Mouse (Mus musculus): ENCODE measurements around the gene Tmem121. TPM values are rescaled to one million over a fixed set of nuclear protein-coding genes. Genes with fewer than 3 reads are reported as not detected.
A peak's percentile ranks its signal among the peaks of the same experiment; 100 is the strongest.

Tmem121 gene
- total RNA-seq, 1 experiment, result 12.5 TPM

DNA sequence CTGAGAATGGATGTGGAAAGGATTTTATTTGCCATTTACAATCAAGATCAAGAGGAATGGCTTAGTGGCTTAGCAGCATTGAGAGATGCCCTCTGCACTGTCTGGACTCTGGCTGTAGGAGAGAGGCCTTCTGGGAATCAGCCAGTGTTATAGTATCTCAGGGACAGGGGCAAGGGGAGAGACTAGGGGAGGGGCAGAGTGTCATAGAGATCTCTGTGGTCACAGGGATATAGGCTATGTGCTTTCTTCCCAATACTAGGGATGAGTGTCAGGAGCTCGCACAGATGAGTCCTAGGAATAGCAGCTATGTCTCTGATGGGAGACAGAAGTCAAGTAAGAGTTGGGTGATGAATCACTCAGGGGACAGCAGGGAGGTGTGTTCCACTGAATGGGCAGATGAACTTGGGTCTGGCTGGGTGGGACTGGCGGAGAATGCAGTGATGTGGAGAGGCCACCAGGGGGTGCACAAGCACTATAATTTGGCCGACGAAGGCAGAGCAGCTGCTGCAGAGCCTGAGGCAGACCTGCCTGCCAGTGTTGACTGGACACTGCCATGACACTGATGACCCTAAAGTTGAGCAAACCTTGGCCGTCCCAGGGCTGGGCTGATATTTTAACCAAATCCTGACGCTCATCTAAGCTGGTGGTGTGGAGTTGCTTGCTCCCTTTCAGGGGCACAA is 30.1 kb downstream of the Tmem121 start:
- no peak overlapping the region for H3K4me3 ChIP-seq (ENCODE audit: insufficient read depth in 1 of 2, low read depth in 1 of 2, low read length in 2 of 2, poor library complexity in 1 of 2, severe bottlenecking in 1 of 2)
- H3K4me1 ChIP-seq (ENCODE audit: control insufficient read depth in 2 of 2, insufficient read depth in 2 of 2, low read length in 2 of 2, poor library complexity in 1 of 2), result peaks cover 0 to 5% of the 10 kb centered on the region in 2 experiments; a peak in 1 of 4 replicates
- no peak for DNase-seq (ENCODE audit: low read depth, low spot score)
- TF ChIP-seq ZC3H11A (IDR thresholded peaks at IDR 0.05; ENCODE audit: borderline replicate concordance, low read depth, low read length) (no peak), MAFK (IDR thresholded peaks at IDR 0.05; ENCODE audit: insufficient read depth, low read depth, low read length) (no peak), ZNF384 (IDR thresholded peaks at IDR 0.05; ENCODE audit: low read depth, low read length) (no peak), HCFC1 (IDR thresholded peaks at IDR 0.05; ENCODE audit: borderline replicate concordance, insufficient read depth, low read length) (no peak), CHD2 (IDR thresholded peaks at IDR 0.05; ENCODE audit: low read depth, low read length) (no peak)
- in situ Hi-C loops (cut with MboI; ENCODE audit: low sequenced_read_pairs in 2 of 2, unreplicated experiment in 2 of 2), result no loop called here
- H3K9me3 ChIP-seq (ENCODE audit: control insufficient read depth, insufficient read depth, low read depth, low read length), result no peaks in the 10 kb centered on the region
- no peak overlapping the region for H3K27ac ChIP-seq (ENCODE audit: insufficient read depth, low read depth, low read length, poor library complexity, severe bottlenecking)
- no peak overlapping the region for H3K9ac ChIP-seq (ENCODE audit: insufficient read depth, low read depth, low read length, poor library complexity, severe bottlenecking)
- H3K36me3 ChIP-seq (ENCODE audit: control insufficient read depth, insufficient read depth, low read length, poor library complexity, severe bottlenecking), result no peaks in the 10 kb centered on the region

DNA sequence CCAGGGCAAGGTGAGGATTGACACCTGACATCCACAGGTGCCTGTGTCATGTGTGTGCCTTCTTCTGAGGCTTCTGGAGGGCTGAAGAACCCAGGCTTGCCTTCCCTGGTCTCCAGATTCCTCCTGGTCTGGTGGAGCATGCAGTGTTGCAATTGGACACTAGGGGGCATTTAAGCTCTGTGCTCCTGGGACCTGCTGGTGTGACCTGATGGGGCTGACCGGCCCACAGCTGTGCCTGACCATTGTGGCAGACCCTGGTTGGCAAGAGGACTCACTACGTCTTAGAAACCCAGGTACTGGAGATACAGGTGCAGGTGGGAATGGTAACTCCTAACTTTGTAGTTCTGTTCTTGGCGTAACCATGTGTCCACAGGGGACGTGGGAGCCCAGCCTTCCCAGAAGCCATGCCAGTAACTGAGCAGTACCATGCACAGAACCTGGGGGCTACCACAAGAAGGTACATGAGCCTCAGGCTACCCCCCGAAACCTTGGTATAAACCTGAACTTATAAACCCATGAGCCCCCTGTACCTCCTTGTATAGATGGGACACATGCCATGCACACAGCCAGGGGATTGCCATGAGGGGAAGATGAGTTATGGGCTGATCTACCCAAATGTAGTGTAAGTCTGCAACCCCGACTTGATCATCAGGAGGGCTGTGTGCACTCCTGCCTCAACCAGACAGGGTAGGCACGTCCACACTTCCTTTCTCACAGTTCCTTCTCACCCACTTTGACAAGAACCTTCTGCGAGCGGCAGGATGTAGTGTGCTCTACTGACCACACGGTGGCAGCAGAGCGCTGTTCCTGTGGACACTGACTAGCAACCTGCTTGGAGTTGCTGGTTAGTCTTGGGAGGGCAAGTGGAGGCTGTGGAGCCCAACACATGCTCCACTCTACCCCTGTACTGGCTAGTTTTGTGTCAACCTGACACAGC is 31.8 kb downstream of the Tmem121 start:
- no peaks in the 10 kb centered on the region for H3K9me3 ChIP-seq (ENCODE audit: control insufficient read depth, insufficient read depth, low read depth, low read length)
- TF ChIP-seq ZC3H11A (IDR thresholded peaks at IDR 0.05; ENCODE audit: borderline replicate concordance, low read depth, low read length) (no peak; the same call in 1 of the 2 replicates), ZNF384 (IDR thresholded peaks at IDR 0.05; ENCODE audit: low read depth, low read length) (no peak), CHD2 (IDR thresholded peaks at IDR 0.05; ENCODE audit: low read depth, low read length) (no peak), MAFK (IDR thresholded peaks at IDR 0.05; ENCODE audit: insufficient read depth, low read depth, low read length) (no peak), HCFC1 (IDR thresholded peaks at IDR 0.05; ENCODE audit: borderline replicate concordance, insufficient read depth, low read length) (no peak)
- H3K4me1 ChIP-seq (ENCODE audit: control insufficient read depth in 2 of 2, insufficient read depth in 2 of 2, low read length in 2 of 2, poor library complexity in 1 of 2), result peaks cover 0 to 5% of the 10 kb centered on the region in 2 experiments; a peak in 1 of 4 replicates
- peak; percentile 76 for DNase-seq (ENCODE audit: low read depth, low spot score)
- H3K4me3 ChIP-seq (ENCODE audit: insufficient read depth in 1 of 2, low read depth in 1 of 2, low read length in 2 of 2, poor library complexity in 1 of 2, severe bottlenecking in 1 of 2), result no peak overlapping the region
- no peaks in the 10 kb centered on the region for H3K36me3 ChIP-seq (ENCODE audit: control insufficient read depth, insufficient read depth, low read length, poor library complexity, severe bottlenecking)
- in situ Hi-C loops (cut with MboI; ENCODE audit: low sequenced_read_pairs in 2 of 2, unreplicated experiment in 2 of 2), result no loop called here
- no peak overlapping the region for H3K27ac ChIP-seq (ENCODE audit: insufficient read depth, low read depth, low read length, poor library complexity, severe bottlenecking)
- H3K9ac ChIP-seq (ENCODE audit: insufficient read depth, low read depth, low read length, poor library complexity, severe bottlenecking), result no peak overlapping the region

DNA sequence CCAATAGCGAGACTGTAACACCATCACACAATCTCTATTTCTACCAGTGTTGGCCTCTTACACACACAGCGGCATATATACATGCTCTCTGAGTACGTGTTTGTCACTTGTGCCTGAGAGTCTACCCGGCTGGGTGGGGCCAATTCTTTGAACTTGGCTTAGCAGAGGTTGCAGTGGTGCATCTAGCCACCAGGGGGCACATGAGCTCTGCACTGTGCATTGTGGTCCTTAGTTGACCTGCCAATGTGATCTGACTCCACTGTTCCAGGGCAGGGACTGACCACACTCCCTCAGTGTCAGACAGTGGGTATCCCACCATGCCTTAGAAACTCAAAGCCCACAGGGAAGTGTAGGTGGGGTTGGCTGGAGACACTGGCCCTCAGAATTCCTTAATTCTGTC is 34.1 kb downstream of the Tmem121 start:
- no peak for DNase-seq (ENCODE audit: low read depth, low spot score)
- TF ChIP-seq ZNF384 (IDR thresholded peaks at IDR 0.05; ENCODE audit: low read depth, low read length), result no peak
- no peak for TF ChIP-seq HCFC1 (IDR thresholded peaks at IDR 0.05; ENCODE audit: borderline replicate concordance, insufficient read depth, low read length)
- TF ChIP-seq MAFK (IDR thresholded peaks at IDR 0.05; ENCODE audit: insufficient read depth, low read depth, low read length), result no peak
- no peak for TF ChIP-seq CHD2 (IDR thresholded peaks at IDR 0.05; ENCODE audit: low read depth, low read length)
- peak; percentile 36; the same call in 1 of the 2 replicates for TF ChIP-seq ZC3H11A (IDR thresholded peaks at IDR 0.05; ENCODE audit: borderline replicate concordance, low read depth, low read length)
- H3K4me3 ChIP-seq (ENCODE audit: insufficient read depth in 1 of 2, low read depth in 1 of 2, low read length in 2 of 2, poor library complexity in 1 of 2, severe bottlenecking in 1 of 2), result no peak overlapping the region
- H3K36me3 ChIP-seq (ENCODE audit: control insufficient read depth, insufficient read depth, low read length, poor library complexity, severe bottlenecking), result no peaks in the 10 kb centered on the region
- H3K9ac ChIP-seq (ENCODE audit: insufficient read depth, low read depth, low read length, poor library complexity, severe bottlenecking), result no peak overlapping the region
- in situ Hi-C loops (cut with MboI; ENCODE audit: low sequenced_read_pairs in 2 of 2, unreplicated experiment in 2 of 2), result loop anchor here in 1 of 2 experiments (5.0 kb wide), 1 partner anchor 257 kb away; no protein-coding TSS in a partner anchor
- peaks cover 0 to 5% of the 10 kb centered on the region in 2 experiments; a peak in 1 of 4 replicates for H3K4me1 ChIP-seq (ENCODE audit: control insufficient read depth in 2 of 2, insufficient read depth in 2 of 2, low read length in 2 of 2, poor library complexity in 1 of 2)
- no peaks in the 10 kb centered on the region for H3K9me3 ChIP-seq (ENCODE audit: control insufficient read depth, insufficient read depth, low read depth, low read length)
- no peak overlapping the region for H3K27ac ChIP-seq (ENCODE audit: insufficient read depth, low read depth, low read length, poor library complexity, severe bottlenecking)

DNA sequence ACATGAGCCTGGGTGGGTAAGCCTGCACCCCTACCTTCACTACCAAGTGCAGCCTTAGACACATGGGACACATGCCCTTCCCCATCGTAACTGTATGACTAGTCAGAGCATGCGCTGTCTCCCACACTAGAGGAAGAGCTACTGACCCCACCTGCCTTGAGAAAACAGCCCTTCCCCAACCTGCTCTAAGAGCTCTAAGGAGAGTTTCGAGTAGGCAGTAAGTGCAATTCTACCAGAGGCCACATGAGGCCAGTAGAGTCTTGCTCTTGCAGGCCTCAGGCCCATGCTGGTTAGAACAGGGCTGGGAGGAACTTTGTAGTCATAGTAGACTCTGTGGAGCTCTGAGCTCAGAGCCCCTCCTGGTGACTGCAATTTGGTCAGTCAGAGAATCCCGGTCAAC is 34.7 kb downstream of the Tmem121 start:
- no peak for TF ChIP-seq CHD2 (IDR thresholded peaks at IDR 0.05; ENCODE audit: low read depth, low read length)
- no peak for TF ChIP-seq HCFC1 (IDR thresholded peaks at IDR 0.05; ENCODE audit: borderline replicate concordance, insufficient read depth, low read length)
- TF ChIP-seq ZC3H11A (IDR thresholded peaks at IDR 0.05; ENCODE audit: borderline replicate concordance, low read depth, low read length), result peak; percentile 56; the same call in 1 of the 2 replicates
- TF ChIP-seq MAFK (IDR thresholded peaks at IDR 0.05; ENCODE audit: insufficient read depth, low read depth, low read length), result no peak
- TF ChIP-seq ZNF384 (IDR thresholded peaks at IDR 0.05; ENCODE audit: low read depth, low read length), result no peak
- H3K36me3 ChIP-seq (ENCODE audit: control insufficient read depth, insufficient read depth, low read length, poor library complexity, severe bottlenecking), result no peaks in the 10 kb centered on the region
- no peaks in the 10 kb centered on the region for H3K9me3 ChIP-seq (ENCODE audit: control insufficient read depth, insufficient read depth, low read depth, low read length)
- H3K9ac ChIP-seq (ENCODE audit: insufficient read depth, low read depth, low read length, poor library complexity, severe bottlenecking), result no peak overlapping the region
- DNase-seq (ENCODE audit: low read depth, low spot score), result peak; percentile 76
- H3K27ac ChIP-seq (ENCODE audit: insufficient read depth, low read depth, low read length, poor library complexity, severe bottlenecking), result no peak overlapping the region
- no peak overlapping the region for H3K4me3 ChIP-seq (ENCODE audit: insufficient read depth in 1 of 2, low read depth in 1 of 2, low read length in 2 of 2, poor library complexity in 1 of 2, severe bottlenecking in 1 of 2)
- in situ Hi-C loops (cut with MboI; ENCODE audit: low sequenced_read_pairs in 2 of 2, unreplicated experiment in 2 of 2), result loop anchor here in 1 of 2 experiments (5.0 kb wide), 1 partner anchor 257 kb away; no protein-coding TSS in a partner anchor
- H3K4me1 ChIP-seq (ENCODE audit: control insufficient read depth in 2 of 2, insufficient read depth in 2 of 2, low read length in 2 of 2, poor library complexity in 1 of 2), result peaks cover 0 to 5% of the 10 kb centered on the region in 2 experiments; a peak in 1 of 4 replicates
